Mouse (Mus musculus) CH12.LX (cell line): ENCODE data around the gene Slc32a1. TPM values are rescaled to one million over a fixed set of nuclear protein-coding genes. Genes with fewer than 3 reads are reported as not detected.

Source experiments
- DNase-seq: peaks from one replicate; pipeline ENCODE4 v3.0.0-alpha.2; 2013; ENCODE audit errors: extremely low read depth
- H3K27ac ChIP-seq: 2 replicates; pipeline ENCODE4 v1.5.1; 2012; ENCODE audit warnings: low read depth, mild to moderate bottlenecking, control low read depth, moderate library complexity; ENCODE audit not compliant: insufficient read depth
- H3K27me3 ChIP-seq: replicated peaks from 2 replicates; pipeline ENCODE3; 2012; ENCODE audit warnings: inconsistent platforms
- H3K36me3 ChIP-seq, 2 experiments: replicated peaks in 1 of 2; 2 replicates each; pipeline versions ENCODE3 to v1.6.1; 2012; ENCODE audit warnings: inconsistent platforms in 1 of 2, low read length in 1 of 2, mild to moderate bottlenecking in 1 of 2, mixed read lengths in 1 of 2, moderate library complexity in 1 of 2; ENCODE audit not compliant: control insufficient read depth in 1 of 2, insufficient read depth in 1 of 2
- H3K4me1 ChIP-seq, 2 experiments: 2 replicates each; pipeline ENCODE4 v1.6.1; 2012; ENCODE audit warnings: inconsistent platforms in 1 of 2, moderate library complexity in 1 of 2; ENCODE audit not compliant: insufficient read depth in 2 of 2, control insufficient read depth in 1 of 2
- H3K4me2 ChIP-seq: 2 replicates; pipeline ENCODE4 v1.6.1; 2012; ENCODE audit warnings: low read depth, mild to moderate bottlenecking, control low read depth; ENCODE audit not compliant: poor library complexity, insufficient read depth, severe bottlenecking
- H3K4me3 ChIP-seq, 3 experiments: fragments of 150-350 bp in 1 of 3; sonication (generic) in 1 of 3; replicated peaks in 1 of 3; 2 replicates each; pipeline versions ENCODE3 to v1.5.1; 2011 to 2012; ENCODE audit warnings: low read depth in 2 of 3, low read length in 2 of 3, mild to moderate bottlenecking in 2 of 3, moderate library complexity in 2 of 3, control low read depth in 1 of 3, improper control_type of control experiment in 1 of 3, inconsistent platforms in 1 of 3, mixed read lengths in 1 of 3; ENCODE audit not compliant: poor library complexity in 1 of 3
- H3K79me2 ChIP-seq: replicated peaks from 2 replicates; pipeline ENCODE4 v1.6.1; 2012; ENCODE audit warnings: mild to moderate bottlenecking, moderate library complexity; ENCODE audit not compliant: control insufficient read depth, poor library complexity, insufficient read depth, severe bottlenecking; ENCODE audit errors: extremely low read depth
- H3K9ac ChIP-seq: 2 replicates; pipeline ENCODE4 v1.6.1; 2012; ENCODE audit warnings: low read depth, mild to moderate bottlenecking, control low read depth, moderate library complexity; ENCODE audit not compliant: insufficient read depth
- H3K9me3 ChIP-seq: replicated peaks from 2 replicates; pipeline ENCODE3; 2012; ENCODE audit warnings: low read length, inconsistent platforms, mixed read lengths
- CHD1 ChIP-seq: IDR thresholded peaks from 2 replicates; pipeline ENCODE4 v1.6.1; 2012; ENCODE audit warnings: low read depth, low read length, improper control_type of control experiment, inconsistent platforms
- EP300 ChIP-seq: IDR thresholded peaks from 2 replicates; pipeline ENCODE4 v1.6.1; 2011; ENCODE audit warnings: low read length, improper control_type of control experiment
- ETS1 ChIP-seq: conservative IDR thresholded peaks from 2 replicates; pipeline ENCODE4 v1.6.1; 2012; ENCODE audit warnings: low read depth, mild to moderate bottlenecking, inconsistent platforms, low read length, improper control_type of control experiment, moderate library complexity
- HCFC1 ChIP-seq: IDR thresholded peaks from 2 replicates; pipeline ENCODE4 v1.6.1; 2012; ENCODE audit warnings: low read depth, mild to moderate bottlenecking, inconsistent platforms, low read length, improper control_type of control experiment
- IRF4 ChIP-seq: IDR thresholded peaks from 2 replicates; pipeline ENCODE4 v1.6.1; 2014; ENCODE audit warnings: low read depth, mild to moderate bottlenecking, inconsistent platforms, low read length, improper control_type of control experiment
- MAZ ChIP-seq: IDR thresholded peaks from 2 replicates; pipeline ENCODE4 v1.6.1; 2012; ENCODE audit warnings: low read depth, mild to moderate bottlenecking, inconsistent platforms, low read length, improper control_type of control experiment, moderate library complexity
- NRF1 ChIP-seq: IDR thresholded peaks from 2 replicates; pipeline ENCODE4 v1.6.1; 2014; ENCODE audit warnings: low read depth, mild to moderate bottlenecking, inconsistent platforms, low read length, improper control_type of control experiment, moderate library complexity
- PAX5 ChIP-seq: IDR thresholded peaks from 2 replicates; pipeline ENCODE4 v1.6.1; 2012; ENCODE audit warnings: low read length, inconsistent platforms, mixed read lengths
- POLR2A ChIP-seq: IDR thresholded peaks from 2 replicates; pipeline ENCODE4 v1.6.1; 2011; ENCODE audit warnings: low read depth, mild to moderate bottlenecking, improper control_type of control experiment, low read length
- RAD21 ChIP-seq: IDR thresholded peaks from 2 replicates; pipeline ENCODE4 v1.6.1; 2011; ENCODE audit warnings: low read depth, mild to moderate bottlenecking, low read length, improper control_type of control experiment, moderate library complexity
- RCOR1 ChIP-seq: conservative IDR thresholded peaks from 2 replicates; pipeline ENCODE4 v1.6.1; 2012; ENCODE audit warnings: low read depth, mild to moderate bottlenecking, inconsistent platforms, low read length, improper control_type of control experiment
- SIN3A ChIP-seq: IDR thresholded peaks from 2 replicates; pipeline ENCODE4 v1.6.1; 2012; ENCODE audit warnings: low read length, improper control_type of control experiment, inconsistent platforms
- USF1 ChIP-seq: IDR thresholded peaks from 2 replicates; pipeline ENCODE4 v1.6.1; 2014; ENCODE audit warnings: low read depth, mild to moderate bottlenecking, inconsistent platforms, low read length, improper control_type of control experiment
- USF2 ChIP-seq: conservative IDR thresholded peaks from 2 replicates; pipeline ENCODE4 v1.6.1; 2011; ENCODE audit warnings: low read depth, low read length, improper control_type of control experiment
- ZC3H11A ChIP-seq: IDR thresholded peaks from 2 replicates; pipeline ENCODE4 v1.6.1; 2012; ENCODE audit warnings: low read depth, mild to moderate bottlenecking, inconsistent platforms, low read length, improper control_type of control experiment
- ZMIZ1 ChIP-seq: IDR thresholded peaks from 2 replicates; pipeline ENCODE4 v1.6.1; 2012; ENCODE audit warnings: low read depth, mild to moderate bottlenecking, inconsistent platforms, low read length, improper control_type of control experiment
- dilution Hi-C: fragments of 300-500 bp; cut with MboI; formaldehyde crosslinking; loops from 2 replicates; pipeline ENCODE4 v1.14.3; 2020; ENCODE audit warnings: low sequenced_read_pairs; ENCODE audit not compliant: extremely low pct_unique_long_range_greater_than_20kb, extremely low pct_ligation_motif_present
- in situ Hi-C: fragments of 300-500 bp; cut with MboI; formaldehyde crosslinking; loops from 3 replicates; pipeline ENCODE4 v1.14.3; 2019; ENCODE audit warnings: low sequenced_read_pairs, low pct_ligation_motif_present, low pct_unique_long_range_greater_than_20kb, mixed read lengths
- polyA plus RNA-seq: library from polyadenylated mRNA; unstranded; fragments of >175 nt; gene quantifications from 2 replicates; pipeline ENCODE4 v1.2.1, GENCODE M21; 2012; ENCODE audit warnings: low read depth; ENCODE audit not compliant: insufficient read length
- total RNA-seq, 2 experiments: library from RNA; depleted of rRNA; stranded (reverse); fragments of 300-350 nt in 1 of 2; fragments of >200 nt in 1 of 2; gene quantifications; 2 replicates each; pipeline ENCODE4 v1.2.3; 2012 to 2014

The Slc32a1 gene
- total and polyA plus RNA-seq, 3 experiments = not detected

- peaks cover 8% of the 10 kb centered on the region for H3K9me3 ChIP-seq
- TF ChIP-seq ZC3H11A (no peak), POLR2A (no peak), HCFC1 (no peak), PAX5 (no peak), ETS1 (no peak), USF1 (no peak), RAD21 (no peak), NRF1 (no peak), ZMIZ1 (no peak), SIN3A (no peak)
- TF ChIP-seq, all 38 proteins: peak for 0
- dilution Hi-C loops = no loop called here
Observed at GRCm38 (mm10) chr2:158584621-158585358, 25.8 kb upstream of the Slc32a1 start.

GRCm38 (mm10) chr2:158588524-158589271 is 21.9 kb upstream of the Slc32a1 start:
- Histone ChIP-seq H3K36me3 (no peaks in the 10 kb centered on the region), H3K9ac (no peak overlapping the region), H3K27me3 (peaks cover 90% of the 10 kb centered on the region), H3K79me2 (no peaks in the 10 kb centered on the region), H3K4me1 (no peaks in the 10 kb centered on the region), H3K4me2 (no peak overlapping the region), H3K9me3 (peaks cover 8% of the 10 kb centered on the region), H3K27ac (no peak overlapping the region), H3K4me3 (no peak overlapping the region)
- no peak for DNase-seq
- no peak for TF ChIP-seq IRF4
- TF ChIP-seq CHD1 = no peak
- no peak for TF ChIP-seq POLR2A
- no peak for TF ChIP-seq ZC3H11A
- no peak for TF ChIP-seq USF2
- TF ChIP-seq MAZ = no peak
- TF ChIP-seq RCOR1 = no peak
- no peak for TF ChIP-seq EP300
- no peak for TF ChIP-seq PAX5
- dilution Hi-C loops (no loop called here), in situ Hi-C loops (no loop called here)

More at GRCm38 (mm10) chr2:158584621-158585358, 25.8 kb upstream of the Slc32a1 start:
- in situ Hi-C loops = no loop called here
- H3K27ac ChIP-seq = no peak overlapping the region
- H3K79me2 ChIP-seq = no peaks in the 10 kb centered on the region
- H3K4me1 ChIP-seq = no peaks in the 10 kb centered on the region
- H3K27me3 ChIP-seq = peaks cover 89% of the 10 kb centered on the region
- no peak overlapping the region for H3K4me3 ChIP-seq
- no peaks in the 10 kb centered on the region for H3K36me3 ChIP-seq
- no peak overlapping the region for H3K9ac ChIP-seq
- no peak overlapping the region for H3K4me2 ChIP-seq
- no peak for DNase-seq
